Mouse (Mus musculus) erythroid progenitor cell, adult 5-6 weeks (primary cell): ENCODE results near the gene AL731706.2. TPM values are rescaled to one million over a fixed set of nuclear protein-coding genes. Genes with fewer than 3 reads are reported as not detected.

ENCODE experiments used
- ATAC-seq: replicated peaks from 2 replicates; pipeline ENCODE4 v1.8.0; 2016; ENCODE audit warnings: moderate number of reproducible peaks, mild to moderate bottlenecking, moderate TSS enrichment, inconsistent platforms; ENCODE audit not compliant: poor library complexity, low FRiP score, severe bottlenecking
- total RNA-seq, 2 experiments: library from RNA; stranded (forward) in 1 of 2; stranded (reverse) in 1 of 2; fragments of 150-400 nt in 1 of 2; fragments of 186-747, 209-891 nt in 1 of 2; gene quantifications; 2 replicates each; pipeline versions ENCODE4 v1.2.3 to v1.2.4; 2015 to 2017; ENCODE audit warnings: low replicate concordance in 2 of 2

AL731706.2 gene
- total RNA-seq (2015; ENCODE audit: low replicate concordance) = not detected in 2 replicates
- 11.9 TPM in 1 of 2 replicates, not detected in the other for total RNA-seq (2017; ENCODE audit: low replicate concordance)

DNA sequence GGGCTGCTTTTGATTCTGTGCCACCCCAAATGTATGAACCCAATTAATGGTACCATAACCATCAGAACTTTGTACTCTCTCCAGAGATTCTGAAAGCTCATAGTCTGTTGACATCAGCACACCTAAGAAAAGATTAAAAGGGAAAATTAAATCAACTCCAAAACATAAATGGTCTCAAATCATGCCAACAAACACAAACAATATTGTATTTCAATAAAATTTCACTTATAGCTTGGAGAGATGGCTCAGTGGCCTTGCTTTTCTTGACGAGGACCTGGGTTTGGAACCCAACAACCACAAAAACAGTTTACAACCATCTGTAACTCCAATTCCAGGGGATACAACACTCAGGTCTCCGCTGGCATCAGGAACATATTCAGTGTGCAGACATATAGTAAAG, at the start of gene AL731706.2:
AL731706.2 (minus strand) TSS at position 101 of the 400 bp plus-strand sequence.
- no peak for ATAC-seq

- peak; percentile 89 for ATAC-seq
These were observed 35.5 kb upstream of the AL731706.2 start for GRCm38 (mm10) chr2:136921003-136921408.

GRCm38 (mm10) chr2:136920257-136920993, 34.9 kb upstream of the AL731706.2 start:
- ATAC-seq = no peak

- ATAC-seq = no peak
These were observed 34.0 kb upstream of the AL731706.2 start for GRCm38 (mm10) chr2:136919433-136919832.

GRCm38 (mm10) chr2:136914334-136914902, 28.9 kb upstream of the AL731706.2 start:
- no peak for ATAC-seq

GRCm38 (mm10) chr2:136913021-136913420, 27.5 kb upstream of the AL731706.2 start:
- no peak for ATAC-seq

DNA sequence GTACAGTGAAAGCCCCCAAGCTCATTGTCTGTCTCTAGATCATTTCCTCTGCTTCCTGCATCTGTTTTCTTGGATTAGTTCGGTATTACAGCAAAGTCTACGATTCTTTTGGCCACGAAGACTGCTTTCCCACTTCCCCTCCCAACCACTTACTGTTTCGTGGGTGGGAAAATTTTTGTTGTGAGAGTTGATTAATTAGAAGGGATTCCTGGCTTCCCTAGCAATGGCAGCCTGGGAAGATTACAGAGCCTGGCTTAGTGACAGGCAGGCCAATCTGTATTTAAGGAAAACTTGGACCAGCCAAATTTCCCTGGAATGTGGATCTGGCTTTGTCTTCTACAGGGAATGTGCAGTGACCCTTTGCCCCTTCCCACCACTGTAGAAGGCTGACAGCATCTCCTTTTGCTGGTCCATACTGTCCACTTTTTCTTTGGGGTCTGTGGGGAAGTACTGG, 26.5 kb upstream of the AL731706.2 start:
- ATAC-seq = no peak

DNA sequence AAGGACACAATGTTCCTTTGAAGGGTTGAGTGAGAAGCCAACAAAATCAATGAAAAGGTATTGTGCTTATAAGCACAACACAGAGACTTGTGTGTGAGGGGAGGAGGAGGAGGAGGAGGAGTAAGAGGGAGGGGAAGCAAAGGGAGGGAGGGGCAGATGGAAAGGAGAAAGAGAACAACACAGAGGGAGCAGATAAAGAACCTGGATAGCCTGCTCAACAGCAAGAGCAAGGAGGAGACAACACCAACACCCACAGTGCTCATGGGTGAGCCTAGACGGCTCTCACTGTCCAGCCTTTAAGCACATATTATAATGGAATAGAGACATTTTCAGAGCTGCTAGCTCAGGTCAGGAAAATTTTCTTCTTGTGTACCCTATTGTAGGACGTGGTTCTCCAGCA, 23.8 kb upstream of the AL731706.2 start:
- ATAC-seq = no peak

GRCm38 (mm10) chr2:136908596-136908995, 23.1 kb upstream of the AL731706.2 start:
- ATAC-seq = no peak

DNA sequence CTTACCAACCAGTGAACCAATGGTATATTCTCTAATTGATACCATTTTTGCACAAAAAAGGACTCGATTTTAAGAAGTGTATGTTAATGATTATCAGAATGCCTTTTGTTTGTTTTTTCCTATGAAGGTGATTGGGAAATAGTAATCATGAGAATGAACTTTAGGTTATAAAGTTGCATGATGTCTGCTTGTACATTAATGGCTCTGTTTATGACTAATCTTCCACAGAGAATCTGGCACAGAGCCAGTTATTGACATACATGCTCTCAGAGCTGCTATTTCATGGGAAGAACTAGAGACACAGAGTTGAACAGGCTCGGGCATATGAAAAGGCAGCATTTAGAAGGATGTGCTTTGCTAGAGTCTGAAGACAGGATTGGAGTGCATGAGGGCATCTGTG, 10.7 kb upstream of the AL731706.2 start:
- no peak for ATAC-seq

DNA sequence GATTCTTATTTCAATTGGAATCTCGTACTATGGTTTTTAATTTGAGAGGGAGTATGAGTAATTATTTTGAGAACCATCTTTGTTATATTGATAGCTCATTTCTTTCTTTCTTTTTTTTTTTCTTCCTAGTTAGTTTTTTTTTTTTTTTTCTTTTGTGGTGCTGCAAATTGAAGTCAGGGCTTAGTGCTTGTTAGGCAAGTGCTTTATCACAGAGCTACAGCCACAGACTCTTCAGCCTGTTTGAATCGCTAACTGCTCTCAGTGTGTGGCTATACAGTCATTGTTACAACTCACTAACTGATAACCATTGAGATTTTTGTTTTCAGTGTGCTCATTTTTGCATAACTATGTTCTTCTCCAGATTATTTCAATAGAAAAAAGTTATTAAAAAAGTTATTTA, 9.0 kb upstream of the AL731706.2 start:
- no peak for ATAC-seq

DNA sequence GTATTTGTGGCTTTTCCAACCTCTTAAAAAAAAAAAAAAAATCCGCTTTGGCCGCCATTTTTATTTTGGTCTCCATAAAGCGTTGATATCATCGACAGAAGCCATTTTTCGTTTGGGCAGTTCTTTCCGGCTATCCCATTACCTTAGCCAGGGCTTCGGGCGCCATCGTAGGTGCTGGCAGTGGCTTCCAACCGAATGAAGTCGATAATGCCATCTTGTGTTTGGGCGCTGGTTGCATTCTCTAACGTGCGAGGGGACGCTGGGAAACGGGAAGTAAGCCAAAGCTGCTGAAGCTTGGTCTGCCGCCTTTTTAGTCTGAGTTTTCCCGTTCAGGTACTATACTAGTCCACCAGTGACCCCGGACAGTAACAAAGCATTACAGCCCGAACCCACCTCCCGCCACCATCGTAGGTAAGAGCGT, 6.5 kb upstream of the AL731706.2 start:
- peak; percentile 84 for ATAC-seq

GRCm38 (mm10) chr2:136891068-136891950, 5.8 kb upstream of the AL731706.2 start, which contains the start of the genes Slx4ip, AL731706.1 and Mkks:
Gene Slx4ip, plus strand, starts transcription at chr2:136891218.
Gene AL731706.1, minus strand, starts transcription at chr2:136891389.
Gene Mkks, minus strand, starts transcription at chr2:136891389.
- peak; percentile 86 for ATAC-seq

GRCm38 (mm10) chr2:136890716-136891067, 5.2 kb upstream of the AL731706.2 start:
- peak; percentile 68 for ATAC-seq

- no peak for ATAC-seq
These were observed 1.4 kb upstream of the AL731706.2 start for GRCm38 (mm10) chr2:136886846-136887245.

GRCm38 (mm10) chr2:136854543-136855388, 30.7 kb downstream of the AL731706.2 start:
- no peak for ATAC-seq

- ATAC-seq = no peak
These were observed 35.1 kb downstream of the AL731706.2 start for GRCm38 (mm10) chr2:136850366-136850765.

DNA sequence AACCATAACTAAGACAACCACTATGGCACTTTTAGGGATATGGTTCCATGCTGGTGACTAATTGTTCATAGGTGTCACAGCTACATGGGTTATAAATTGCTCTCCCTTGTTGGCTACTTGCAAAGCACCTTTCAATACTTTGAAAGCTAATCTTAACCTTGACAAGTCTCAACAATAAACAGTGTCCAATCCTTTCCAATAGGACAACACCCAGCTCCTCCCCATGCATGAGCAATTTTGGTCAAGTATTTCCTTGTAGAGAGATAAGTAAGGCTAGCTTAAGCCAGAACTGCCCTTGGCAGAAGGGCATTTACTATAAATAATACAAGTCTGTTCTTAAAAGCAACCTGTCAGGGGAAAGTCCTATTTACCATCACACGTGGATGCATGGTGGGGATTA, 47.5 kb downstream of the AL731706.2 start:
- no peak for ATAC-seq

DNA sequence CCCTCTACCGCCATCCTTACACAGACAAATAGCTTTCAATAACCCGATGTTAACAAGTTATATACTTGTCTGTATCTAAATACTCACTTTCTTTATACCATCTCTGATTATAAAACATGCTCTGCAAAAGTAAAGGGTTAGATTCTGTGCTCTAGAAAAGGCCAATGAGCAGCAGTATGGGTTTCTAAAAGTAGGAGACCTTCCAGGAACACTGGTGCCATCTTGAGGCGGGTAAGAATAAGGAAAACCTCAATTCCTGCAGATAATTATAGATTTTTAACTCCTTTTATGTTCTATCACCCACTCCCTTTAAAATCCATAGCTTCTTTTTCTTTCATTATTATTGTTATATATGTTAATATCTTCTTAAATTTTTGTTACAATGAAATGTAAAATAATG, 49.6 kb downstream of the AL731706.2 start:
- ATAC-seq = no peak
